Mouse (Mus musculus) gastrocnemius, postnatal 36 days (tissue): ENCODE results near the gene Hpcal1. TPM values are rescaled to one million over a fixed set of nuclear protein-coding genes. Genes with fewer than 3 reads are reported as not detected.

ENCODE experiments used
- DNase-seq, 2 experiments: peaks; one replicate each; pipeline ENCODE4 v3.0.0; 2022
- intact Hi-C: fragments of 180-260 bp; cut with DNase I; formaldehyde crosslinking; loops from one replicate; pipeline ENCODE4 v1.15.1; 2025
- long read RNA-seq, 2 experiments: library from polyadenylated mRNA; stranded (forward); transcript quantifications; one replicate each; pipeline ENCODE4 v2.0.0; 2021
- total RNA-seq, 2 experiments: library from RNA; stranded (reverse); gene quantifications; 2 replicates each; pipeline ENCODE4 v1.2.3; 2021

The Hpcal1 gene
- total RNA-seq, result 1 to 10 TPM; 6.3 to 8.1 TPM
- long read RNA-seq, experiment 1, transcript Hpcal1-201 (4 exons, 1,526 nt), result major isoform, 7 of 11 reads
- long read RNA-seq, experiment 1, partial matches to known transcripts, result 0 of 11 reads
- long read RNA-seq, experiment 1, other reads (novel, unspliced or antisense), result 4 of 11 reads
- long read RNA-seq, experiment 2, transcript Hpcal1-201 (4 exons, 1,526 nt), result major isoform, 7 of 8 reads
- long read RNA-seq, experiment 2, partial matches to known transcripts, result 0 of 8 reads
- long read RNA-seq, experiment 2, other reads (novel, unspliced or antisense), result 1 of 8 reads

DNA sequence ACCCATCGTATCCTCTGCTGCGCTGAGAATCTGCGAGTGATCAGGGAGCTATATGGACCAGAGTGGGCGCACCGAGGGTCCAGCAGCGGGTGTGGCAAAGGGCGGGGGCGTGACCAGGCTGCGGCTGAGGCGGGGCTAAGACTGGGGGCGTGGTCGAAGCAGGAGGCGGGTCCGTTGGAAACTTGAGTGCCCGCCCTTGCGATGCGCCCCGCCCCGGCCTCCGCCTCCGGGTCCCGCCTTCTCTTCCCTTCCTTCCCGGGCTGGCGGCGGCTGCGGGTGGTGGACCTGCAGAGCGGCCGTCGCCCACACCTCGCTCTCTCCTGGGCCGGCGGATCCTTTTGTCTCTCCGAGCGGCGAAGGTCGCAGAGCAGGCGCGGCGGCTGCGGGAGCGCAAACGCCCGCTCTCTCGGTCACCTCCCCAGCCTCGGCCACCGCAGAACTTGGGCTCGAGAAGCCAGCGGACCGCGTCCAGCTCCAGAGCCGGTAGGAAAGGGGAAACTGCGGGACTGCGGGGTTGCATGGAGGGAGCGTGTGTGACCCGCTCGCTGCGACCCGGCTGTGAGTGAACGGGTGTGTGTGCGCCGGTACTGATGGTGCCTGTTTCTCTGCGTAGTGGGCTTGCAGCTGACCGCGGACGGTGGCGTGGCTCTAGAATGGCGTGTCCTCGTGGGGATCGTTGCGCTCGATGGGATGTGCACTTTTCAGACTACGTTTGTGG lies at the start of gene Hpcal1:
Gene Hpcal1, plus strand, starts transcription at position 293 of the 718 bp plus-strand sequence.
- intact Hi-C loops, result loop anchor here (5.0 kb wide), 1 partner anchor 77 kb away; no protein-coding TSS in a partner anchor
- DNase-seq, result peak; percentile 94 to 96

DNA sequence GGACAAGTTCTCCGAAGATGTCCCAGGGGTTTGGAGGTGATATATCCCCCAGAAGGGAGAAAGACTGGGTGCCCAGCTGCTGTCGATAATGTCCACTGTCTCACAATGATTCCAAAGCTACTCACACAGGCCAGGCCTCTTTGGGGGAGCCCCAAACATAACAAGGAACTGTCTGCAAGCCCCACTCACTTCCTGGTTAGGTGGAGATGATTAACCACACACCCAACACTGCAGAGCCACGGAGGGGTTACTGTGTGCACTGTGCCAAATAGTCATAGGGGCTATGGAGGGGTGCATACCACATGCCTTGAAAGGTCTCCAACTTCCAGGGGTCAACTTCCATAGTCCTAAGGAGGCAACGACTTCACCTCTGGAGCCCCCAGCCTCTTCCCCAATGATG lies 49.4 kb upstream of the Hpcal1 start:
- DNase-seq, result no peak
- intact Hi-C loops, result no loop called here

- intact Hi-C loops, result no loop called here
- no peak for DNase-seq
These were observed 46.1 kb upstream of the Hpcal1 start for GRCm38 (mm10) chr12:17644385-17645222.

DNA sequence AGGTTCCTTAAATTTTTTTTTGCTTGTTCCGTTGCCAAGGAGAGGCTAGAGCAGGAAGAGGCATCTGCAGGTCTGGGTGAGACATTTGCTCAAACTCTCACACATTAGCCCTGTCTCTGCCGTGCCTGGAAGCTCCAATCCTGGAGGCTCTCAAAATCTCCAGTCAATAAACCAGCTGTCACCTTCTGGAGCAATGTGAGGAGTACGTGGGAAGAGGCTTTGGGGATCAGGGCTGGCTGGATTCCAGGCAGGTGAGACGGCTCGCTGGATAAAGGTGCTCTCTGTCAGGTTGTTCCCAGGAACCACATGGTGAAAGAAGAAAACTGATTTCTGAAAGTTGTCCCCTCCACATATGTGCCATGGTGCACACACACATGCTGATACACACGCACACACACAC lies 44.2 kb upstream of the Hpcal1 start:
- intact Hi-C loops, result no loop called here
- no peak for DNase-seq

- intact Hi-C loops, result no loop called here
- no peak for DNase-seq
These were observed 39.2 kb upstream of the Hpcal1 start for GRCm38 (mm10) chr12:17651223-17652095.

DNA sequence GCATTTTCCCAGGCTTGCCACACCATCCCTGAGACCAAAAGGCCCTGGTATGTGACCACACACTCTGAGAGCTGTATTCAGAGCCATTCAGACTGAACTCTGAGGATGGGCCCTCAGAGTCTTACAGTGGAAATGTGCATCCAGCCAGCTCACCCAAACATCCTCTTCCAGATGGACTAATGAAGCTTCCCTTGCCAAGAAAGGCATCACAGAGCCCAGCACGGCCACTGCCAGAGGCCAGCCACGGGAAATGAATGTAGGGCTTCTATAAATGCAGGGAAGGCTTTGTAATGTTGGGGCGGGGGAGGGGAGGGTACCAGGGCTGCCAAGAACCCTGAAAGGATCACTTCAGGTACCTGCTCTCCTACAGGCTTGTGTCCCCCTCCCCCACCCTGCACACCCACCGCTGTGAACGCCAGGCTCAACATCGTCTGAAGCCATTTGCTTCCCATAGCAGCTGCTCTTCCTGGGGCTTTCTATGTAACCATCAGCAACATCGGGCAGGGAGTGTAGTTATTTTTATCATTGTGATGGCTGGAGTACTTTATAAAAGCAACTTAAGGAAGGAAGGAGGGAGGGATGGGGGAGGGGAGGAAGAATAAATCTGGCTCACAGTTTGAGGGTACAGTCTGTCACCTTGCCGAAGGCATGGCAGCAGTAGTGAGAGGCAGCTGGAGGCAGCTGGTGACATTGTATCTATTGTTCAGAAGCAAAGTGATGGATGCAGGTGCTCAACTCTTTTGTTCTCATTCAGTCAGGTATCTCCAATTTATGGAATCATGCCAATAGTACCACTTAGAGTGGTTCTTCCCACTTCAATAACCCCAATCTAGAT lies 38.2 kb upstream of the Hpcal1 start:
- intact Hi-C loops, result no loop called here
- no peak for DNase-seq

- intact Hi-C loops, result no loop called here
- DNase-seq, result no peak
These were observed 37.4 kb upstream of the Hpcal1 start for GRCm38 (mm10) chr12:17653051-17653783.

GRCm38 (mm10) chr12:17657561-17658195 lies 33.0 kb upstream of the Hpcal1 start:
- DNase-seq, result no peak
- intact Hi-C loops, result no loop called here

DNA sequence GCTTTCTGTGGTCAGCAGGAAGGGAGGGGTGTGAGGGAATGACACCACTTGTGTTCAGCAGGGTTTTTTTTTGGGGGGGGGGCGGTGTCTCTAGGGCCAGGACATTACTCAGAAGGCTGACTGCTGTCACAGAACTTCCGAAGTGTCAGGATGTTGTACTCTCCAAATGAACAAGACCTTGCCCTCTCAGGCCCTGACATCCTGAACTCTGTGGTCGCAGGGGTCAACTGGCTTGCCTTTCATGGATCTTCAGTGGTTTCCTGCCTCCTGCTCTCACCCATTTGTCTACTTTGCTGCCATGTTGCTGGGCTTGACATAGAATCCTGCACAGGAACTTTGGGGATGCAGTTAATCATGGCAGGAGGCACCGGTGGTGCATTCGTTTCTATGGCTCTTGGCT lies 32.1 kb upstream of the Hpcal1 start:
- no peak for DNase-seq
- intact Hi-C loops, result no loop called here

GRCm38 (mm10) chr12:17661483-17661920 lies 29.2 kb upstream of the Hpcal1 start:
- intact Hi-C loops, result no loop called here
- no peak for DNase-seq

DNA sequence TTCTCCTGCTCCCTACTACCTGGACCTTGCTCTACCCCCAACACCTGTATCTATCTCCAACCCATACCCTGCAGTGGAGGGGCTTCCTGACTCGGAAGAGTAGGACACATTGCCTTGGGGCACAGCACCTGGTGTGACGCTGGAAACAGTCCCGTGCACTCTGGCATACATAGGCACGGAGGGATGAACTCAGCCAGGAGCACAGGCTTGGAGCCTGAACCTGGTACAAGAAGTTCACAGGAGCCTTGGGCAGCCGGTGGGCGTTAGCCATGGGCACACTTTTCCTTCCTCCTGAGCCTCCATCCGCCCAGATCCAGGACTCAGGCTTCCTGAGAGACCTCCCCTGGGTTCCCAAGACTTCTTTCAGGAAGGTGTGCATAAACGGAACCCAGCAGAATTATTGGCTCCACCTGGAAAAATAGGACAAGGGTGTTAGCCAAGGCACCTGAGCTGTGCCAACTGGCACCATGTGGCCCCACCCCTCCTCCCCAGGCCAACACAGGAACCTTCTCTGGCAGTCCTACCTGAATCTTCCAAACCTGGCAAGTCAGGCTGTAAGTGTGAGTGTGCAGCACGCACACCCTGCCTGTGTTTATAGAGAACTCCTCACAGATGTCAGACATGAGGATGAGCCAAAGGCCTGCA lies 26.5 kb upstream of the Hpcal1 start:
- intact Hi-C loops, result no loop called here

GRCm38 (mm10) chr12:17665906-17666326 lies 24.7 kb upstream of the Hpcal1 start:
- no peak for DNase-seq
- intact Hi-C loops, result no loop called here

More for the DNA sequence above, 26.5 kb upstream of the Hpcal1 start:
- DNase-seq, result no peak

- no peak for DNase-seq
- intact Hi-C loops, result no loop called here
These were observed 24.0 kb upstream of the Hpcal1 start for GRCm38 (mm10) chr12:17666616-17667015.

- DNase-seq, result no peak
- intact Hi-C loops, result no loop called here
These were observed 16.9 kb upstream of the Hpcal1 start for GRCm38 (mm10) chr12:17673729-17674128.

GRCm38 (mm10) chr12:17674182-17674812 lies 16.4 kb upstream of the Hpcal1 start:
- DNase-seq, result no peak
- intact Hi-C loops, result no loop called here

DNA sequence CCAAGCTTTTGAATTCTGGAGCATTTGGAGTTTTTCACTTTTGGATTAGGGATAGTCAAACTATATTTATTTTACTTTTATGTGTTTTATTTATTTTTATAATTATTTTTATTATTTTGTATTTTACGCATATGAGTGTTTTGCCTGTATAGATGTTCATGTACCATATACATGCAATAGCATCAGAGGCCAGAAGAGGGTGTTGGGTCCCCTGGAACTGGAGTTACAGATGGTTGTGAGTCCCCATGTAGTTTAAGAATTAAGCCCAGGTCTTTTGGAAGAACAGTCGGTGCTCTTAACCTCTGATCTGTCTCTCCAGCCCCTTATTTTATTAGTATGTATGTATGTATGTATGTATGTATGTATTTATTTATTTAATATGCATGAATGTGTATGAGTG lies 12.9 kb upstream of the Hpcal1 start:
- intact Hi-C loops, result no loop called here
- no peak for DNase-seq

DNA sequence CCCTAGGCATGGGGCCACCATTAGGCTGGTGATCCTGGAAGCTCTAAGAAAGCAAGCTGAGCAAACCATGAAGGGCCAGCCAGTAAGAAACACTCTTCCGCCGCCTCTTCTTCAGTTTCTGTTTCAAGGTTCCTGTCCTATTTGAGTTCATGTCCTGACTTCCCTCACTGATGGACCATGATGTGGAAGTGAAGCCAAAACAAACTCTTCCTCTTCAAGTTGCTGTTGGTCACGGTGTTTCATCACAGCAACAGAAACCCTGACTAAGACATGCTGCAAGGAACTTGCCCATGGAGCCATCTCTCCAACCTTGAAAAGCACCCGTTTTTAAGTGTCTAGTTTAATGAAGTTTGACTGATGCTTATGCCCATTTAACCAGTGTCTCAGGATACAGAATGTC lies 11.1 kb upstream of the Hpcal1 start:
- intact Hi-C loops, result no loop called here
- DNase-seq, result no peak
